Mouse (Mus musculus): ENCODE results near the gene 9930021J03Rik. TPM values are rescaled to one million over a fixed set of nuclear protein-coding genes. Genes with fewer than 3 reads are reported as not detected.

9930021J03Rik gene
- polyA plus RNA-seq (2014; fragmentation: Illumina TruSeq; extraction: RNeasy Lipid Tissue Mini Kit (QIAGEN cat#74804); ENCODE audit: low read depth, low replicate concordance): 71.8 TPM

DNA sequence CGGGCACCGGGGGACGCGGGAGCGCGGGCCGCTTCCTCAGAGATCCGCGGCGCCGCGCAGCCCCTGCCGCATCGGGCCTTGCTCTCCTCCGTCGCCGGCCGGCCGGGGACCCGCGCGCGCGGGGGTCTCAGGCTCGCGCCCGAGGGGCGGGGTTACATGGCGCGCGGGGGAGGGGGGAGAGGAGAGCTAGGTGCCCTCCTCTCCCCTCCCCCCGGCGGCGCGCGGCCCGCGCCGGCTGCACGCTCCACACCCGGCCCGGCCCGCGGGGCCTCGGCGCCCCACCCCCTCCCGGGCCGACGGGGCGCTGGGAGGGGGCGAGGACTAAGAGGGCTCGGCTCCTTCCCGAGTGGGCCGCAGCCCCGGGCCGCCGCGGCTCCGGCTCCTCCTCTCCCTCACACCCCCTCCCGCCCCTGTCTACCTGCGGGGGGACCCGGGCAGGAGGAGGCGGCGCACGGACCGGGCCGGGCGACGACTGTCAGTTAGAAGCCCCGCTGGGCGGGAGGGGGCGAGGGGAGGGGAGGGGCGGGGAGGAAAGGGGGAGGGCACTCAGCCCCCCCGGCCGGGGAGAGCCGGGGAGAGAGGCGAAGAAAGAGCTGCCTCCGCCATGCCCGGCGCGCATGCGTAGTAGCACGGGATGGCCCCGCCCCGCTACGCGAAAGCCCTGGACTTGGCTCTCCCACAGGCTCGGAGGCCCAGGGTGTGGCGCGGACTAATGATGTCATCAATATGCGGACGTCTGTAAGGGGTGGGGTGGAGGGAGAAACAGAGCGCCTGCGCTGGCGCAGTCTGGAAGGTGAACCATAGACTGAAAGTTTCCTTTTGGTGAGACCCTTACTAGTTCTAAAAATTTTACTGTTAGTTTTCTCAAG lies at the start of gene 9930021J03Rik:
TSS of gene 9930021J03Rik (minus strand) at position 73 of the 869 bp plus-strand sequence.

GRCm38 (mm10) chr19:29812581-29813460 lies 7.0 kb upstream of the 9930021J03Rik start, which contains the start of gene Ranbp6:
Gene Ranbp6, minus strand, starts transcription at chr19:29812974.

DNA sequence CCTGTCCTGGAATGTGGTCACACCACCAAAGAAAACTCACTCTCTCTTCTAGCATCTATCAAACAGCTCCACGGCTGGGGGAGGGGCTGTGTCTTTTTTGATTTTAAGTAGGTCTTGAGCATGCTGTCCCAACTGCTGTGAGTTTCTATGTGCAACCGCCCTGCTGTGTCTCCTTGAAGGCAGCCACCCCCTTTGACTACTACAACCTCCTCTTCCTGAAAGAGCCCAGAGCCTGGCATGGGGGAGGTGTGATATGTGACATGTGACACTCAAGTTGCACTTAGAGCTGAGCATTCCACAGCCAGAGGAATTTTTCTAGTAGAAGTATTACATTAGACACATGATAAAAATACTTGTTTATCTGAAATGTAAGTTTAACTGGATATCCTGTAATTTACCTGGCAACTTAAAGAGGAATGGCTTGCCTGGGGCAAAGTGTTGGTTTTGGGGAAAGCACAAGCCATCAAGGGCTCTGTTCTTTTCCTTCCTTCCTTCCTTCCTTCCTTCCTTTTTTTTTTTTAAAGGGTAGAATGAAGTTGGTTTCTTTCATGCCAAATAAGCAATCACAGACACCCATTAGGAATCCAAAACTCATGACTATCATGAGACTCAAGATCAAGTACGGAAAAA lies 108.4 kb downstream of the 9930021J03Rik start, which contains the start of gene Mlana:
TSS of gene Mlana (plus strand) at position 580 of the 630 bp plus-strand sequence.

Other genes starting within 250 kb of the 9930021J03Rik start
- gene Ermp1, start 157.6 kb downstream of the 9930021J03Rik start, polyA plus RNA-seq (2014; fragmentation: Illumina TruSeq; extraction: RNeasy Lipid Tissue Mini Kit (QIAGEN cat#74804); ENCODE audit: low read depth, low replicate concordance): 107 TPM
- gene Mlana, start 108.2 kb downstream of the 9930021J03Rik start, polyA plus RNA-seq (2014; fragmentation: Illumina TruSeq; extraction: RNeasy Lipid Tissue Mini Kit (QIAGEN cat#74804); ENCODE audit: low read depth, low replicate concordance): not detected
- 36.0 TPM for gene Ranbp6, start 7.0 kb upstream of the 9930021J03Rik start, polyA plus RNA-seq (2014; fragmentation: Illumina TruSeq; extraction: RNeasy Lipid Tissue Mini Kit (QIAGEN cat#74804); ENCODE audit: low read depth, low replicate concordance)
- gene Il33, start 119.1 kb upstream of the 9930021J03Rik start, polyA plus RNA-seq (2014; fragmentation: Illumina TruSeq; extraction: RNeasy Lipid Tissue Mini Kit (QIAGEN cat#74804); ENCODE audit: low read depth, low replicate concordance): 12.5 TPM
- not detected for gene Trpd52l3, start 197.8 kb upstream of the 9930021J03Rik start, polyA plus RNA-seq (2014; fragmentation: Illumina TruSeq; extraction: RNeasy Lipid Tissue Mini Kit (QIAGEN cat#74804); ENCODE audit: low read depth, low replicate concordance)
- gene Uhrf2, start 224.5 kb upstream of the 9930021J03Rik start, polyA plus RNA-seq (2014; fragmentation: Illumina TruSeq; extraction: RNeasy Lipid Tissue Mini Kit (QIAGEN cat#74804); ENCODE audit: low read depth, low replicate concordance): 175 TPM